Mouse (Mus musculus) liver, embryonic 14.5 days (tissue): ENCODE measurements around the gene Mrps27. TPM values are rescaled to one million over a fixed set of nuclear protein-coding genes. Genes with fewer than 3 reads are reported as not detected.

ENCODE experiments used
- ATAC-seq: fragments of 200-750 bp; cut with Nextera tagmentation; 2 replicates; pipeline ENCODE4 v1.8.0; 2017; ENCODE audit warnings: moderate number of reproducible peaks, mild to moderate bottlenecking, moderate library complexity; ENCODE audit not compliant: insufficient read depth
- DNase-seq, 3 experiments: peaks; one replicate each; pipeline ENCODE4 v3.0.0-alpha.2; 2012 to 2013; ENCODE audit warnings: low read depth in 3 of 3, low spot score in 3 of 3
- H3K27ac ChIP-seq: fragments of 300-500 bp; sonication (generic); 2 replicates; pipeline ENCODE4 v1.5.1; 2014; ENCODE audit warnings: moderate library complexity, mild to moderate bottlenecking, control low read depth, inconsistent platforms
- H3K27me3 ChIP-seq: fragments of 300-500 bp; sonication (generic); 2 replicates; pipeline ENCODE4 v1.6.1; 2014; ENCODE audit warnings: mild to moderate bottlenecking, low read length, moderate library complexity; ENCODE audit not compliant: control insufficient read depth, insufficient read depth
- H3K36me3 ChIP-seq: fragments of 300-500 bp; sonication (generic); replicated peaks from 2 replicates; pipeline ENCODE4 v1.6.1; 2014; ENCODE audit warnings: low read depth; ENCODE audit not compliant: control insufficient read depth, insufficient read depth
- H3K4me1 ChIP-seq, 2 experiments: fragments of 200-500 bp in 1 of 2; fragments of 300-500 bp in 1 of 2; sonication (generic) in 1 of 2; replicated peaks; 2 replicates each; pipeline ENCODE4 v1.6.1; 2012 to 2014; ENCODE audit warnings: antibody characterized with exemption in 1 of 2, inconsistent platforms in 1 of 2, low read length in 1 of 2; ENCODE audit not compliant: control insufficient read depth in 2 of 2, insufficient read depth in 2 of 2
- H3K4me2 ChIP-seq: fragments of 300-500 bp; sonication (generic); 2 replicates; pipeline ENCODE4 v1.6.1; 2014; ENCODE audit warnings: low read depth, mild to moderate bottlenecking, control low read depth, moderate library complexity
- H3K4me3 ChIP-seq, 2 experiments: fragments of 200-500 bp in 1 of 2; fragments of 300-500 bp in 1 of 2; sonication (generic) in 1 of 2; 2 replicates each; pipeline ENCODE4 v1.5.1; 2012 to 2014; ENCODE audit warnings: low read depth in 2 of 2, low read length in 2 of 2, mild to moderate bottlenecking in 2 of 2, control low read depth in 1 of 2, inconsistent platforms in 1 of 2, moderate library complexity in 1 of 2; ENCODE audit not compliant: insufficient read depth in 1 of 2
- H3K9ac ChIP-seq: fragments of 300-500 bp; sonication (generic); replicated peaks from 2 replicates; pipeline ENCODE4 v1.6.1; 2014; ENCODE audit warnings: mild to moderate bottlenecking, control low read depth, moderate library complexity
- H3K9me3 ChIP-seq: fragments of 300-500 bp; sonication (generic); 2 replicates; pipeline ENCODE4 v1.6.1; 2016; ENCODE audit warnings: low read length, mixed read lengths; ENCODE audit not compliant: control insufficient read depth
- CTCF ChIP-seq: IDR thresholded peaks from 2 replicates; pipeline ENCODE4 v1.5.1; 2016; ENCODE audit warnings: antibody characterized with exemption, low read depth, control low read depth
- EP300 ChIP-seq: IDR thresholded peaks from 2 replicates; pipeline ENCODE4 v1.6.1; 2016; ENCODE audit warnings: antibody characterized with exemption, low read depth
- WGBS: fragments of 180-500 bp; shearing (Covaris S2); extraction: QIAGEN DNeasy Blood & Tissue Kit; methylation state at CpG from one replicate; pipeline ENCODE4 v1.1.7; 2014; ENCODE audit not compliant: insufficient replicate concordance; 5-methylcytosine and 5-hydroxymethylcytosine counted together
- polyA plus RNA-seq, 2 experiments: library from polyadenylated mRNA; depleted of rRNA in 1 of 2; stranded (reverse) in 1 of 2; unstranded in 1 of 2; fragments of >200 nt; fragmentation: Nextera tagmentation in 1 of 2; extraction: Ambion mirVana in 1 of 2; gene quantifications; 2 replicates each; pipeline versions ENCODE4 v1.2.1 to v1.2.3; 2012 to 2014

Gene Mrps27
- polyA plus RNA-seq, 2 experiments, result 14.4 to 21.5 TPM

- no peaks in the 10 kb centered on the region for H3K4me1 ChIP-seq
- no peak for ATAC-seq
- no peak overlapping the region for H3K4me2 ChIP-seq
- no peaks in the 10 kb centered on the region for H3K27me3 ChIP-seq
- no peak for TF ChIP-seq CTCF
- no peak for TF ChIP-seq EP300
- no peak overlapping the region for H3K9ac ChIP-seq
- no peak for DNase-seq
- no peaks in the 10 kb centered on the region for H3K36me3 ChIP-seq
- H3K9me3 ChIP-seq, result no peaks in the 10 kb centered on the region
- no peak overlapping the region for H3K27ac ChIP-seq
- no peak overlapping the region for H3K4me3 ChIP-seq
Measured at GRCm38 (mm10) chr13:99437051-99437450, 92.5 kb downstream of the Mrps27 start.

GRCm38 (mm10) chr13:99439357-99439756 is 94.8 kb downstream of the Mrps27 start:
- Histone ChIP-seq H3K27me3 (no peaks in the 10 kb centered on the region), H3K36me3 (no peaks in the 10 kb centered on the region), H3K27ac (no peak overlapping the region), H3K4me3 (no peak overlapping the region), H3K9ac (no peak overlapping the region), H3K4me2 (no peak overlapping the region), H3K4me1 (no peaks in the 10 kb centered on the region), H3K9me3 (no peaks in the 10 kb centered on the region)
- 77% methylated on average over 5 of the region's 5 CpGs for WGBS
- no peak for ATAC-seq
- TF ChIP-seq EP300, result no peak
- no peak for TF ChIP-seq CTCF
- no peak for DNase-seq

DNA sequence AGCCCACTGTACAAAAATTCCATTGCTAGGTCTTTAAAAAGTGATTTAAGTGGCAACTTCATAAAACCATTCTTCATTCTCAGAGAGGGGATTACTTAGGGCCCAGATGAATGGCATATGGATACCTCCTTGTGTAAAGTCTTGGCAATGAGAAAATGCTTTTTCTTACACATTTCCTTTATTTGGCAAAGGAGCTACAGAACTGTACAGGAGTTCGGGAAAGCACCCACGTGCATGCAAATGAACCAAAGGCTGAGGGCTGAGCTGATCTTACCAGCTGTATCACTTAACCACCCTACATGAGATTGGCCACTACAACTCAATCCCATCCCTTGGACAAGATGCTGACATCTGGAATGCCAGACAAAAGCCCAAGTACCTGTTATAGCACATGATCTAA is 95.6 kb downstream of the Mrps27 start:
- ATAC-seq (no peak), DNase-seq (no peak)
- H3K27ac ChIP-seq, result no peak overlapping the region
- no peaks in the 10 kb centered on the region for H3K27me3 ChIP-seq
- H3K4me2 ChIP-seq, result no peak overlapping the region
- TF ChIP-seq CTCF, result no peak
- TF ChIP-seq EP300, result no peak
- 0 out of 4 replicates have a peak, but pooled peaks cover 0 to 1% of the 10 kb centered on the region in 2 experiments for H3K4me1 ChIP-seq
- no peak overlapping the region for H3K4me3 ChIP-seq
- no peaks in the 10 kb centered on the region for H3K36me3 ChIP-seq
- H3K9ac ChIP-seq, result no peak overlapping the region
- WGBS, result 65% methylated on average over 2 of the region's 2 CpGs
- H3K9me3 ChIP-seq, result no peaks in the 10 kb centered on the region

GRCm38 (mm10) chr13:99441700-99442433 is 97.3 kb downstream of the Mrps27 start:
- Histone ChIP-seq H3K36me3 (no peaks in the 10 kb centered on the region), H3K27me3 (no peaks in the 10 kb centered on the region), H3K4me2 (no peak overlapping the region), H3K4me3 (no peak overlapping the region), H3K27ac (no peak overlapping the region), H3K4me1 (0 out of 4 replicates have a peak, but pooled peaks cover 0 to 1% of the 10 kb centered on the region in 2 experiments), H3K9me3 (no peaks in the 10 kb centered on the region), H3K9ac (no peak overlapping the region)
- WGBS, result 69% methylated on average over 18 of the region's 18 CpGs
- TF ChIP-seq EP300, result no peak
- no peak for TF ChIP-seq CTCF
- DNase-seq, result no peak
- no peak for ATAC-seq

- no peak overlapping the region for H3K4me3 ChIP-seq
- H3K27me3 ChIP-seq, result no peaks in the 10 kb centered on the region
- no peaks in the 10 kb centered on the region for H3K36me3 ChIP-seq
- ATAC-seq (no peak), DNase-seq (no peak)
- 68% methylated on average over 12 of the region's 12 CpGs for WGBS
- H3K4me2 ChIP-seq, result no peak overlapping the region
- H3K9ac ChIP-seq, result no peak overlapping the region
- H3K9me3 ChIP-seq, result no peaks in the 10 kb centered on the region
- H3K27ac ChIP-seq, result no peak overlapping the region
- H3K4me1 ChIP-seq, result 0 out of 4 replicates have a peak, but pooled peaks cover 0 to 1% of the 10 kb centered on the region in 2 experiments
- TF ChIP-seq EP300, result no peak
- no peak for TF ChIP-seq CTCF
Measured at GRCm38 (mm10) chr13:99442434-99443249, 98.1 kb downstream of the Mrps27 start.
